In genomic region chr11:70228828-70229227, GRCm38 (mm10) we compare ENCODE assay signal across 8 mouse cellular contexts. TPM values are rescaled to one million over a fixed set of nuclear protein-coding genes. Genes with fewer than 3 reads are reported as not detected.
DNase-seq lines count a peak whose midpoint lies in the region; ATAC-seq and TF ChIP-seq lines count a peak whose summit lies in the region.

No protein-coding gene starts in this region.

- H3K27ac ChIP-seq in embryonic facial prominence, embryonic 11.5 days (replicated peaks; ENCODE audit: low read depth, low read length), result no peak overlapping the region
- peak overlapping the region; percentile 83 for H3K27ac ChIP-seq in heart, embryonic 10.5 days
- peak overlapping the region; percentile 68 for H3K27ac ChIP-seq in liver, embryonic 15.5 days (replicated peaks)
- H3K27ac ChIP-seq in testis, adult 2 months (ENCODE audit: control insufficient read depth, insufficient read depth, low read depth, low read length), result peak overlapping the region; percentile 76

- H3K9me3 ChIP-seq in embryonic facial prominence, embryonic 11.5 days (replicated peaks; ENCODE audit: control insufficient read depth, low read length), result no peaks in the 10 kb centered on the region
- H3K9me3 ChIP-seq in heart, embryonic 10.5 days, result no peaks in the 10 kb centered on the region
- no peaks in the 10 kb centered on the region for H3K9me3 ChIP-seq in liver, embryonic 15.5 days (replicated peaks)

- no peak for ATAC-seq in embryonic facial prominence, embryonic 11.5 days (replicated peaks; ENCODE audit: insufficient number of reproducible peaks, low FRiP score, low TSS enrichment, low read depth)
- ATAC-seq in liver, embryonic 15.5 days (ENCODE audit: insufficient read depth), result peak; percentile 80

- H3K9ac ChIP-seq in embryonic facial prominence, embryonic 11.5 days (replicated peaks; ENCODE audit: low read length), result peak overlapping the region; percentile 32; the same call in 1 of the 2 replicates
- peak overlapping the region; percentile 53 for H3K9ac ChIP-seq in liver, embryonic 15.5 days

- under 1% methylated on average over 19 of the region's 19 CpGs for WGBS in embryonic facial prominence, embryonic 11.5 days
- under 1% methylated on average over 19 of the region's 19 CpGs for WGBS in heart, embryonic 10.5 days
- WGBS in liver, embryonic 15.5 days (ENCODE audit: insufficient replicate concordance), result 1% methylated on average over 19 of the region's 19 CpGs

- TF ChIP-seq POLR2A in testis, adult 2 months (IDR thresholded peaks at IDR 0.05; ENCODE audit: control insufficient read depth, low read depth, low read length), result peak; percentile 20; the same call in 1 of the 2 replicates

- H3K4me1 ChIP-seq in embryonic facial prominence, embryonic 11.5 days (ENCODE audit: control insufficient read depth, insufficient read depth, low read length), result no peaks in the 10 kb centered on the region; the same call in 1 of the 2 replicates
- peaks cover 64% of the 10 kb centered on the region for H3K4me1 ChIP-seq in heart, embryonic 10.5 days
- H3K4me1 ChIP-seq in liver, embryonic 15.5 days (replicated peaks), result peaks cover 78% of the 10 kb centered on the region
- H3K4me1 ChIP-seq in testis, adult 2 months (ENCODE audit: control insufficient read depth, insufficient read depth, low read length), result peaks cover 39% of the 10 kb centered on the region

- H3K4me2 ChIP-seq in embryonic facial prominence, embryonic 11.5 days (ENCODE audit: low read depth, low read length), result peak overlapping the region; percentile 49
- H3K4me2 ChIP-seq in liver, embryonic 15.5 days, result peak overlapping the region; percentile 89

- peak overlapping the region; percentile 24 for H3K4me3 ChIP-seq in embryonic facial prominence, embryonic 11.5 days (ENCODE audit: low read depth, low read length)
- H3K4me3 ChIP-seq in heart, embryonic 10.5 days, result peak overlapping the region; percentile 56
- peak overlapping the region; percentile 55 for H3K4me3 ChIP-seq in liver, embryonic 15.5 days (replicated peaks)
- peak overlapping the region; percentile 84 for H3K4me3 ChIP-seq in testis, adult 2 months (ENCODE audit: control insufficient read depth, low read depth, low read length)

- H3K36me3 ChIP-seq in embryonic facial prominence, embryonic 11.5 days (replicated peaks; ENCODE audit: control insufficient read depth, insufficient read depth, low read depth, low read length), result no peaks in the 10 kb centered on the region
- no peaks in the 10 kb centered on the region for H3K36me3 ChIP-seq in heart, embryonic 10.5 days
- no peaks in the 10 kb centered on the region for H3K36me3 ChIP-seq in liver, embryonic 15.5 days (replicated peaks)
- H3K36me3 ChIP-seq in testis, adult 2 months (ENCODE audit: control insufficient read depth, insufficient read depth, low read length), result no peaks in the 10 kb centered on the region

- DNase-seq in CD4-positive, CD25-positive, alpha-beta regulatory T cell, adult 2 months (ENCODE audit: low read depth, low spot score), result peak; percentile 94
- peak; percentile 89 for DNase-seq in adrenal gland, postnatal 25 days
- DNase-seq in embryonic facial prominence, embryonic 11.5 days (ENCODE audit: low spot score), result peak; percentile 82
- DNase-seq in heart, embryonic 10.5 days (ENCODE audit: low spot score), result peak; percentile 95
- DNase-seq in kidney, adult 8-10 months, result peak; percentile 77 to 89
- DNase-seq in neural tube, embryonic 10.5 days (ENCODE audit: extremely low spot score, low spot score), result peak; percentile 80

- no peak for TF ChIP-seq CTCF in testis, adult 2 months (IDR thresholded peaks at IDR 0.05; ENCODE audit: control insufficient read depth, insufficient read depth, insufficient replicate concordance, low read depth, low read length)

- peaks cover 54% of the 10 kb centered on the region for H3K27me3 ChIP-seq in embryonic facial prominence, embryonic 11.5 days (ENCODE audit: control insufficient read depth, insufficient read depth, low read length)
- H3K27me3 ChIP-seq in heart, embryonic 10.5 days (ENCODE audit: insufficient read depth, poor library complexity, severe bottlenecking), result peaks cover 66% of the 10 kb centered on the region
- peaks cover 67% of the 10 kb centered on the region for H3K27me3 ChIP-seq in liver, embryonic 15.5 days
- H3K27me3 ChIP-seq in testis, adult 2 months (ENCODE audit: control insufficient read depth, insufficient read depth, low read length), result no peaks in the 10 kb centered on the region; the same call in 1 of the 2 replicates

RNA-seq across cellular contexts. Expression of gene Bcl6b, which starts 0.8 kb away (rescaled TPM):
- total RNA-seq in adrenal gland, postnatal 25 days (2021), result 12.2 and 20.5 TPM in 2 replicates
- polyA plus RNA-seq in embryonic facial prominence, embryonic 11.5 days (2014; fragmentation: Nextera tagmentation; extraction: Ambion mirVana), result 6.7 and 6.9 TPM in 2 replicates
- polyA plus RNA-seq in heart, embryonic 10.5 days (2016; fragmentation: Nextera tagmentation; extraction: Ambion mirVana), result 10.7 and 15.0 TPM in 2 replicates
- 2.1 and 2.2 TPM in 2 replicates for polyA plus RNA-seq in liver, embryonic 15.5 days (2015; fragmentation: Nextera tagmentation; extraction: Ambion mirVana)
- 1.9 and 2.3 TPM in 2 replicates for polyA plus RNA-seq in testis, adult 2 months (2012; rRNA removed)

RNA-seq across cellular contexts. Expression of gene Slc16a13, which starts 8.0 kb away (rescaled TPM):
- total RNA-seq in adrenal gland, postnatal 25 days (2021), result 3.7 and 4.9 TPM in 2 replicates
- polyA plus RNA-seq in embryonic facial prominence, embryonic 11.5 days (2014; fragmentation: Nextera tagmentation; extraction: Ambion mirVana), result 8.5 and 13.4 TPM in 2 replicates
- 10.0 and 10.4 TPM in 2 replicates for polyA plus RNA-seq in heart, embryonic 10.5 days (2016; fragmentation: Nextera tagmentation; extraction: Ambion mirVana)
- polyA plus RNA-seq in liver, embryonic 15.5 days (2015; fragmentation: Nextera tagmentation; extraction: Ambion mirVana), result 3.5 and 4.4 TPM in 2 replicates
- polyA plus RNA-seq in testis, adult 2 months (2012; rRNA removed), result 2.2 and 3.3 TPM in 2 replicates

RNA-seq across cellular contexts. Expression of gene 0610010K14Rik, which starts 8.9 kb away (rescaled TPM):
- total RNA-seq in adrenal gland, postnatal 25 days (2021), result 45.8 and 59.1 TPM in 2 replicates
- polyA plus RNA-seq in embryonic facial prominence, embryonic 11.5 days (2014; fragmentation: Nextera tagmentation; extraction: Ambion mirVana), result 195 and 211 TPM in 2 replicates
- polyA plus RNA-seq in heart, embryonic 10.5 days (2016; fragmentation: Nextera tagmentation; extraction: Ambion mirVana), result 142 and 153 TPM in 2 replicates
- 57.1 and 62.2 TPM in 2 replicates for polyA plus RNA-seq in liver, embryonic 15.5 days (2015; fragmentation: Nextera tagmentation; extraction: Ambion mirVana)
- 26.6 and 27.7 TPM in 2 replicates for polyA plus RNA-seq in testis, adult 2 months (2012; rRNA removed)

RNA-seq across cellular contexts. Expression of gene Gm21988, which starts 10.8 kb away (rescaled TPM):
- 7.1 and 7.2 TPM in 2 replicates for total RNA-seq in adrenal gland, postnatal 25 days (2021)
- polyA plus RNA-seq in embryonic facial prominence, embryonic 11.5 days (2014; fragmentation: Nextera tagmentation; extraction: Ambion mirVana), result 7.5 and 9.1 TPM in 2 replicates
- 6.5 and 8.7 TPM in 2 replicates for polyA plus RNA-seq in heart, embryonic 10.5 days (2016; fragmentation: Nextera tagmentation; extraction: Ambion mirVana)
- polyA plus RNA-seq in liver, embryonic 15.5 days (2015; fragmentation: Nextera tagmentation; extraction: Ambion mirVana), result 5.2 and 5.3 TPM in 2 replicates
- 3.4 and 3.7 TPM in 2 replicates for polyA plus RNA-seq in testis, adult 2 months (2012; rRNA removed)

RNA-seq across cellular contexts. Expression of gene Rnasek, which starts 10.8 kb away (rescaled TPM):
- total RNA-seq in adrenal gland, postnatal 25 days (2021), result 271 and 305 TPM in 2 replicates
- 103 and 110 TPM in 2 replicates for polyA plus RNA-seq in embryonic facial prominence, embryonic 11.5 days (2014; fragmentation: Nextera tagmentation; extraction: Ambion mirVana)
- polyA plus RNA-seq in heart, embryonic 10.5 days (2016; fragmentation: Nextera tagmentation; extraction: Ambion mirVana), result 126 and 165 TPM in 2 replicates
- 146 and 150 TPM in 2 replicates for polyA plus RNA-seq in liver, embryonic 15.5 days (2015; fragmentation: Nextera tagmentation; extraction: Ambion mirVana)
- 112 and 119 TPM in 2 replicates for polyA plus RNA-seq in testis, adult 2 months (2012; rRNA removed)

Comparison
In these comparisons a context has a peak if more than half of its experiments do, and no peak if none do; other contexts are left out.
1. H3K4me3 ChIP-seq: peak in every context shown above with its lines; median percentile 84 in testis, adult 2 months; 56 in heart, embryonic 10.5 days; 55 in liver, embryonic 15.5 days; 24 in embryonic facial prominence, embryonic 11.5 days.